Mouse (Mus musculus) embryonic facial prominence, embryonic 12.5 days (tissue): ENCODE measurements around the gene Foxj2. TPM values are rescaled to one million over a fixed set of nuclear protein-coding genes. Genes with fewer than 3 reads are reported as not detected.

ENCODE experiments used
- ATAC-seq: fragments of 200-750 bp; cut with Nextera tagmentation; 2 replicates; pipeline ENCODE4 v1.8.0; 2017; ENCODE audit not compliant: insufficient number of reproducible peaks, insufficient read depth, low FRiP score, low TSS enrichment
- H3K27ac ChIP-seq: fragments of 300-500 bp; sonication (generic); 2 replicates; pipeline ENCODE4 v1.5.1; 2016; ENCODE audit warnings: mild to moderate bottlenecking
- H3K27me3 ChIP-seq: fragments of 300-500 bp; sonication (generic); 2 replicates; pipeline ENCODE4 v1.6.1; 2016; ENCODE audit warnings: mild to moderate bottlenecking, moderate library complexity
- H3K36me3 ChIP-seq: fragments of 300-500 bp; sonication (generic); 2 replicates; pipeline ENCODE4 v1.6.1; 2016; ENCODE audit warnings: mild to moderate bottlenecking
- H3K4me1 ChIP-seq: fragments of 300-500 bp; sonication (generic); 2 replicates; pipeline ENCODE4 v1.6.1; 2016
- H3K4me2 ChIP-seq: fragments of 300-500 bp; sonication (generic); replicated peaks from 2 replicates; pipeline ENCODE4 v1.6.1; 2016; ENCODE audit warnings: mild to moderate bottlenecking, moderate library complexity
- H3K4me3 ChIP-seq: fragments of 300-500 bp; sonication (generic); 2 replicates; pipeline ENCODE4 v1.5.1; 2016; ENCODE audit warnings: mild to moderate bottlenecking
- H3K9ac ChIP-seq: fragments of 300-500 bp; sonication (generic); 2 replicates; pipeline ENCODE4 v1.6.1; 2016; ENCODE audit warnings: mild to moderate bottlenecking, moderate library complexity
- H3K9me3 ChIP-seq: fragments of 300-500 bp; sonication (generic); 2 replicates; pipeline ENCODE4 v1.6.1; 2016; ENCODE audit warnings: mild to moderate bottlenecking, moderate library complexity
- WGBS: fragments of 180-500 bp; shearing (Covaris S2); methylation state at CpG from one replicate; pipeline ENCODE4 v1.1.7; 2016; 5-methylcytosine and 5-hydroxymethylcytosine counted together
- polyA plus RNA-seq: library from polyadenylated mRNA; unstranded; fragments of >200 nt; fragmentation: Nextera tagmentation; extraction: Ambion mirVana; gene quantifications from 2 replicates; pipeline ENCODE4 v1.2.1, GENCODE M21; 2016

Gene Foxj2
- polyA plus RNA-seq, 1 experiment from 2014 or later = 6.7 TPM

DNA sequence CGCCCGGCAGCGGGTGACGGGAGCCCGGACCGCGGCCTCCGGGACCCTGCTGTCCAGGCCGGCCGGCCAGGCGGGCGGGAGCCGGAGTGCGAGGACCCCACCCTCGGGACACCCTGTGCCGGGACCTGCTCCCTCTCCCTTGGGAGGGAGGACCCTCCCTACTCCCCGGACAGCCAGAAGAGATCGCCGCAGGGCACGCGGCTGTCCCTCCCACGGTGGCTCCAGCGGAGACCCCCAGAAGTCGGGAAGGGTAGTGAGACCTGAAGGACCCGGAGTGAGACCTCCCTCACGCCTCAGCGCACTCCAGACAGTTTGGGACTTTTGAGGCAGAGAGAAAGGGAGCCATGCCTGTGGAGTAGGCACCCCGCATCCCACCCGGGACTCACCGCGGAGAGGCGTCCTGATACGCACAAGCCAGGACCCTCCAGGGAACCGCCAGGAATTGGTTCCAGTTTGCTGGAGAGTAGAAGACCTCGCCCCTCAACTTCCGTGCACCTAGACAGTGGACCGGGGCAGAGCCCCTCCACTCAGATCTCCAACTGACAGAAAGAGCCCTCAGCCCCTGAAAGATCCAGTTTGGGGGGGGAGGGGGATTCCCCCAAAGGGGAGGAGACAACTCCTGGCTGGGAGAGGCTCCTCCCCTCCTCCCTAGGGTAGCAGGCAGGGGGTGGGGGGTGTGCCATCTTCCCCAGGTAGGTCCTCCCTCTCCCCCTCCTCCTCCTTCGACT lies 521 bp downstream of the Foxj2 start:
- H3K4me3 ChIP-seq = peak overlapping the region; percentile 82
- H3K4me2 ChIP-seq = peak overlapping the region; percentile 86
- under 1% methylated on average over 33 of the region's 38 CpGs for WGBS
- no peaks in the 10 kb centered on the region for H3K27me3 ChIP-seq
- H3K27ac ChIP-seq = peak overlapping the region; percentile 69
- H3K36me3 ChIP-seq = 0 out of 2 replicates have a peak, but pooled peaks cover 2% of the 10 kb centered on the region
- peak; percentile 69 for ATAC-seq
- peaks cover 15% of the 10 kb centered on the region for H3K4me1 ChIP-seq
- peak overlapping the region; percentile 92 for H3K9ac ChIP-seq
- no peaks in the 10 kb centered on the region for H3K9me3 ChIP-seq

DNA sequence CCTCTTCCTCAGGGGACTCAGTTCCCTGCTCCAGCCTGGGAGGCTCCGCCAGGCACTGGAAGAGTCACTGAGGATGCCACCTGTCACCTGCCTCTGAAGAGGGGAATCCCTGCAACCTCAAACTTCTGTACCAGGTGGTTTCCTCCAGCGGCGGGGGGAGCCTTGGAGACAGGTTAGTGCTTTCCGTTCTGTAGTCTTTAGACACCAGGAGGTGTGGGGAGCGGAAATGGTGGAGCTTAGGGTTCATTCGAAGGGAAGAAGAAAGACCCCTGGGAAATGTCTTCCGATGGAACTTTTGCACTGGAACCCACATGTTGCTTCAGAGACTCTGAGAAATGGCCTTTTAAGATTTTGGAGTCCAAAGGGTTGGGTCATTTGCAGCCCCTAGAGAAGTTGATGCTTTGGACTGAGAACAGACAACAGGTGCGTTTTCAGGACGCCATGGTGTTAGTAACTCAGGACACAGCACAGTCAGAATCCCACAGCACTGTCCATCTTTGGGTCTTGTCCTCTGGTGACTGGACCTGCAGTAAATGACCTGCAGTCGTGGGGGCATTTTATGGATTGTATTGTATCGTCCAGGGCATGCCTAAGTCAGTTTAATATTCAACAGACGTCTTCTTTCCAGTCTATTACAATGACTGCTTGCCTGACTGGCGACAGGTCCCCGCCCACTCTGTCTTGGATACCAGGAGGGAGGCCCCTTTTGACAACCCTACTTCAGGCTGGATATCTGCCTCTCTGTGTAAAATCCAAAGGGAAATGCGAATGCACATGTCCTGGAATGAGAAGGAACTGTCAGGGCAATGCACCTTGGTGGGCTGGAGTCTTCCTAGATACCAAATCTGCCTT lies 1.3 kb downstream of the Foxj2 start:
- Histone ChIP-seq H3K4me2 (peak overlapping the region; percentile 86), H3K4me3 (peak overlapping the region; percentile 82), H3K27me3 (no peaks in the 10 kb centered on the region), H3K9ac (peak overlapping the region; percentile 92), H3K36me3 (0 out of 2 replicates have a peak, but pooled peaks cover 2% of the 10 kb centered on the region), H3K9me3 (no peaks in the 10 kb centered on the region), H3K4me1 (peaks cover 22% of the 10 kb centered on the region), H3K27ac (no peak overlapping the region)
- WGBS = 36% methylated on average over 15 of the region's 15 CpGs
- no peak; the same call in 1 of the 2 replicates for ATAC-seq

DNA sequence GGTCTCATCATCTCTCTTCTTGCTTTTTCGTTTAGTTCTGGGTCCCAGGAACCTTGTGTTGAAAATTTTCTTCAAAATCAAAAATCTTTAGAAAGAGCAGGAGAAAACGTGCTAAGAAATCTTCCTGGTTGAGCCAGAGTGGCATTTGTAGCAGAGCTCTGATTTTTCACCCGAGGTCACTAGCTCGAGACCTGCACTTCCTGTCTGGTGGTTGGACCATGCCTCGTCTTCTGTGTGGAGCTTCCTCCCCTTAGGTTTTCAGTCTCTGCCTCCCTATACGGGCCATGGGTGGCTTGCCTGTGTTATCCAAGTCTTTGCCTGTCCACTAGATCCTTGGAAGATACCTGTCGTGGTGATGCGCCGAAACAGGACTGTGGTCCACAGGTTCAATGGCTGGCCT lies 2.1 kb downstream of the Foxj2 start:
- no peak overlapping the region for H3K9ac ChIP-seq
- H3K9me3 ChIP-seq = no peaks in the 10 kb centered on the region
- 0 out of 2 replicates have a peak, but pooled peaks cover 2% of the 10 kb centered on the region for H3K36me3 ChIP-seq
- no peak overlapping the region for H3K4me3 ChIP-seq
- no peaks in the 10 kb centered on the region for H3K27me3 ChIP-seq
- no peak overlapping the region for H3K27ac ChIP-seq
- H3K4me2 ChIP-seq = no peak overlapping the region
- WGBS = 66% methylated on average over 9 of the region's 9 CpGs
- ATAC-seq = no peak
- H3K4me1 ChIP-seq = peaks cover 28% of the 10 kb centered on the region

DNA sequence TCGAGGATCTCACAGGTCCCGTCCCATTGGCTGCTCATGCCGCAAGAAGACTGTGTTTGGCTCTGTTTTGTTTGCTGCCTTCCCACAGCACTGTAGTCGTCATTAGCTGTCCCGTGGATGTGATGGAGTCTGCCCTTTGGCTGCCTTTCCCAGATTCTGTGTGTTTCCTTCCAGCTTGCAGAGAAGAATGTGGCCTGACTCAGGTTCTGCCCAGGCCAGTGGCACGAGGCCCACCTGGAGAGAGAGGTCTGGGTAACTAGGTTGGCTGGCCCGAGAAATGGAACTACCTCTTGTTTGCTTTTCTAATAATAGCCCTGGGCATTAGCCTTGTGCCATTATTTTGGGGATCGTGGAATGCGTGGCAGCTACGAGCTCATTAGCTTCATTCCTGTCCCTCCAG lies 4.4 kb downstream of the Foxj2 start:
- Histone ChIP-seq H3K4me2 (no peak overlapping the region), H3K36me3 (0 out of 2 replicates have a peak, but pooled peaks cover 9% of the 10 kb centered on the region), H3K9ac (no peak overlapping the region), H3K27ac (no peak overlapping the region), H3K9me3 (no peaks in the 10 kb centered on the region), H3K4me3 (no peak overlapping the region), H3K27me3 (no peaks in the 10 kb centered on the region), H3K4me1 (peaks cover 28% of the 10 kb centered on the region)
- WGBS = 59% methylated on average over 10 of the region's 10 CpGs
- no peak for ATAC-seq

DNA sequence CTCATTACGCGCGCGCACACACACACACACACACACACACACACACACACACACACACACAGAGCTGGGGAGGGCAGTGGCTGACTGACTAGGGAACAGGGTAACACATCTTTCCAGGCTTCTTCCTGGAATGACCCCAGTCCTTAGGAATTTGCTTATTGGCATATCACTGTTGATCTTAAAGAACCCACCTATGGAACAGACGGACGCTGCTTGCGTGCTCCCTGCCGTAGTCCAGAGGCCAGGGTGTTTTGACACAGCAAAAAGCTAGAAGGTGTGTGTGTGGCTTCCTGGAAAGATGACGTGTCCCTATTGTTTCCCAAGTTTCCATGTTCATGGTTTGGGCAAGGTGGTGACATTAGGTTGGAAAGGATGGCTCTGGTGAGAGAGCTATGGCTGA lies 5.5 kb downstream of the Foxj2 start:
- H3K4me1 ChIP-seq = peaks cover 28% of the 10 kb centered on the region
- 94% methylated on average over 9 of the region's 9 CpGs for WGBS
- H3K27ac ChIP-seq = no peak overlapping the region

DNA sequence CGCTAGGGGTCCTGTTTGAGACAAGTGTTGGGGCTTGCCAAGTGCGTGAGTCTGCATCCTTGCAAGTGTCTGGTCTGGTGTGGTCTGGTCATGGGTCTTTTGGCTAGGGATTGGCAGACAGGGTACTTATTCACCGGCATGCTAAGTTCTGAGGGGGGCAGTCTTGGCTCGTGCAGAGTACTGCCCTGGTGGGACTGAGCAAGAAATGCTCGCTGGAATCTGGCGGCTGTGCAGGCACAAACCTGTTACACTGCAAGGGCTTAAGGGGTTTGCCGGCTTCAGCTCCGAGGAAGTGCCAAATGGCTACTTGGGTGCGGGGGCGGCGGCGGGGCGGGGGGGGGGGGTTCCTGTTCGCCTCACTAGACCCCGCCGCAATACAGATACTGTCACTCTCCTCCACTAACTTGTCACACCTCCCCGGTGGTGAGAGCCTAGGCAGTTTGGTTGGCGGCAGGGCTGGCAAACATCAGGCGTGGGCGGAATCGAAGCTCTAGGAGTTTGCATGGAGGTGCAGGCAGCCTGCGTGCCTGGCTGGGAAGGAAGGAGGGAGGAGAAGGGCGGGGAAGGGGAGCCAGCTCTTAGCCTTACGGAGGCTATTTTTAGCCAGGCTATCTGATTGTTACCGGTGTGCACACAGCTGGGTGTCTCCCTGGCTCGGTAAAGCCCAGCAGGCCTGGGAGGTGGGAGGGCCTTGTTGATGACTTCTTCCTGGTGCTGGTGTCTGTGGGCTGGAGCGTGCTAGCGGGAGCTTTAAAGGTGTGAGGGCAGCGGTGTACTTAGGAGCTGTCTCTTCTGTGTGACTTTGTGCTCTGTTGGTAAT lies 6.4 kb downstream of the Foxj2 start:
- Histone ChIP-seq H3K9me3 (no peaks in the 10 kb centered on the region), H3K27ac (peak overlapping the region; percentile 50; the same call in 1 of the 2 replicates), H3K9ac (peak overlapping the region; percentile 44), H3K36me3 (0 out of 2 replicates have a peak, but pooled peaks cover 13% of the 10 kb centered on the region), H3K4me3 (peak overlapping the region; percentile 41), H3K27me3 (no peaks in the 10 kb centered on the region), H3K4me1 (peaks cover 21% of the 10 kb centered on the region), H3K4me2 (peak overlapping the region; percentile 68)
- ATAC-seq = peak; percentile 65
- WGBS = 4% methylated on average over 29 of the region's 29 CpGs

More for the DNA sequence above, 5.5 kb downstream of the Foxj2 start:
- H3K27me3 ChIP-seq = no peaks in the 10 kb centered on the region
- ATAC-seq = no peak
- H3K4me3 ChIP-seq = no peak overlapping the region
- no peaks in the 10 kb centered on the region for H3K9me3 ChIP-seq
- H3K9ac ChIP-seq = no peak overlapping the region
- H3K4me2 ChIP-seq = no peak overlapping the region
- 0 out of 2 replicates have a peak, but pooled peaks cover 13% of the 10 kb centered on the region for H3K36me3 ChIP-seq

DNA sequence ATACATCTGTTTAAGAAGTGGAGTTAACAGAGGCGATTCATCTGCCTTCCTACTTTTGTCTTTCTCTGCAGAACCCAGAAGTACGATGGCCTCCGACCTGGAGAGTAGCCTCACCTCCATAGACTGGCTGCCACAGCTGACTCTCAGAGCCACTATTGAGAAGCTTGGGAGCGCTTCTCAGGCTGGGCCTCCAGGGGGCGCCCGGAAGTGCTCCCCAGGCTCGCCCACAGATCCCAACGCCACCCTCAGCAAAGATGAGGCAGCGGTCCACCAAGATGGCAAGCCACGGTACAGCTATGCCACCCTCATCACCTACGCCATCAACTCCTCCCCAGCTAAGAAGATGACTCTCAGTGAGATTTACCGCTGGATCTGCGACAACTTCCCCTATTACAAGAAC lies 8.4 kb downstream of the Foxj2 start:
- Histone ChIP-seq H3K4me3 (no peak overlapping the region), H3K27ac (no peak overlapping the region), H3K4me2 (no peak overlapping the region), H3K9me3 (no peaks in the 10 kb centered on the region), H3K27me3 (no peaks in the 10 kb centered on the region), H3K9ac (no peak overlapping the region), H3K36me3 (peaks cover 21% of the 10 kb centered on the region), H3K4me1 (peaks cover 13% of the 10 kb centered on the region)
- no peak for ATAC-seq
- WGBS = 40% methylated on average over 13 of the region's 13 CpGs

DNA sequence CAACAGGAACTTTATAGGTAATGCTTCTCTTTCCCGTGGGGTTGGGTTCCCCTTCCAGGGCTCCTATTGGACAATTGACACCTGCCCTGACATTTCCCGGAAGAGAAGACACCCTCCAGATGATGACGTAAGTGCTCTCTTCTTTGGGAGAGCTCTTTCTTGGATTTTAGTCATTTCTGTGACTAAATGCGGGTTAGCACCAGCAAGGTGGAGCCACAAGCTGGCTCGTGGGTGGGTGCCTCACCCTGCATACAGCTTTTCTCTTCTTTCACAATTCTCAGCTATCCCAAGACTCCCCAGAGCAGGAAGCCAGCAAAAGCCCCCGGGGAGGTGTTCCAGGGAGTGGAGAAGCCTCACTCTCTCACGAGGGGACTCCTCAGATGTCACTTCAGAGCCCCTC lies 13.2 kb downstream of the Foxj2 start:
- Histone ChIP-seq H3K27ac (no peak overlapping the region), H3K27me3 (no peaks in the 10 kb centered on the region), H3K4me1 (no peaks in the 10 kb centered on the region), H3K9me3 (no peaks in the 10 kb centered on the region), H3K4me3 (no peak overlapping the region), H3K9ac (no peak overlapping the region), H3K36me3 (peaks cover 63% of the 10 kb centered on the region), H3K4me2 (no peak overlapping the region)
- WGBS = 86% methylated on average over 7 of the region's 7 CpGs
- ATAC-seq = no peak

DNA sequence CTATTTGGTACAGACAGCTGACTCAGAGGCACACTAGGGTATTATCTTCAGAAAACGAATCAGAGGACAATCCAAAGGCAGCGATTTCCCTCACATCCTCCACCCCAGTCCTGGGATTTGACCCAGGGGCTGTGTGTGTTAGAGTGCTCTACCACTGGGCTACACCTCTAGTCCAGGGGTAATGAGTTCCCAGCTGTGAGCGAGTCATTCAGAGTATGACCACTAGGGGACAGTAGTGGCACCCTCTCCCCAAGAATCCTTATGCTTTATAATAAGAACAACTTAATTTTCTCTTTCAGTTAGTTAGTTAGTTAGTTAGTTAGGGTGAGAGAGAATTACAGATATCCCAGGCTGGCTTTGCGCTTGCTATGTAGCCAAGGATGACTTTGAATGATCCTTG lies 14.7 kb downstream of the Foxj2 start:
- no peak overlapping the region for H3K9ac ChIP-seq
- no peak for ATAC-seq
- 67% methylated on average over 4 of the region's 4 CpGs for WGBS
- H3K27ac ChIP-seq = no peak overlapping the region
- H3K27me3 ChIP-seq = no peaks in the 10 kb centered on the region
- peaks cover 64% of the 10 kb centered on the region for H3K36me3 ChIP-seq
- no peak overlapping the region for H3K4me2 ChIP-seq
- no peak overlapping the region for H3K4me3 ChIP-seq
- no peaks in the 10 kb centered on the region for H3K9me3 ChIP-seq
- no peaks in the 10 kb centered on the region for H3K4me1 ChIP-seq

DNA sequence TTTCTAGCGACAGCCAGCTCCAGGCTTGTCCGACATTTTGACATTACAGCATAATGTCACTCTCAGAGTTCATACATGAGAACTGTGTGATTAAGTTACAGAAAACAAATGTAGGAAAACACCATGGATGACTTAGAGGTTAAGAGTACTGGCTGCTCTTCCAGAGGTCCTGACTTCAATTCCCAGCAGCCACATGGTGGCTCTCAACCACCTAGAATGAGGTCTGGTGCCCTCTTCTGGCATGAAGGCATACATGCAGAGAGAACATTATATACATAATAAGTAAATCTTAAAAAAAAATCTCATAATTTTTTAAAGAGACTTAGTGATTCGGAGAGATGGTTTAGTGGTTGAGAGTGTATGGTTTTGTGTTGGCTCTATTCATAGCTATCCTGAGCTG lies 17.3 kb downstream of the Foxj2 start:
- Histone ChIP-seq H3K9me3 (no peaks in the 10 kb centered on the region), H3K36me3 (peaks cover 87% of the 10 kb centered on the region), H3K27ac (no peak overlapping the region), H3K9ac (no peak overlapping the region), H3K4me1 (no peaks in the 10 kb centered on the region), H3K4me3 (no peak overlapping the region), H3K27me3 (no peaks in the 10 kb centered on the region), H3K4me2 (no peak overlapping the region)
- no peak for ATAC-seq
- 92% methylated on average over 3 of the region's 3 CpGs for WGBS

DNA sequence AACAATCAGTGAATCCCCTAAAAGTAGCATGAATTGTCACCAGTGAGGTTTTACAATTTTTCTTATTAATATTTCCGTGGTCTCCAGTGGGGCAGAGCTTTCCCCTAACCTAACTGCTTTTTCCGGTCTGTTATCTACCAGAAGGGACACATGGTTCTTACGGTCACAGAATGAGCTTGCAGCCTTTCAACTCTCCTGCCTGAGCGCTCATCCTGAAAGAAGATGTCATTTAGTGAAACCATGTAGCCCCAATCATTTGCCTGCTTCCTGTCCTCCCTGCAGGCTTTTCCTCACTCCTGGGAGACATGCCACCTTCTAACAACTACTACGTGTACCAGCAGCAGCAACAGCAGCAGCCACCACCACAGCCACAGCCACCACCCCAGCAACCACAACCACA lies 17.8 kb downstream of the Foxj2 start:
- no peaks in the 10 kb centered on the region for H3K9me3 ChIP-seq
- no peaks in the 10 kb centered on the region for H3K27me3 ChIP-seq
- no peaks in the 10 kb centered on the region for H3K4me1 ChIP-seq
- no peak overlapping the region for H3K4me2 ChIP-seq
- 94% methylated on average over 5 of the region's 5 CpGs for WGBS
- H3K9ac ChIP-seq = no peak overlapping the region
- H3K36me3 ChIP-seq = peaks cover 83% of the 10 kb centered on the region
- H3K27ac ChIP-seq = no peak overlapping the region
- no peak for ATAC-seq
- H3K4me3 ChIP-seq = no peak overlapping the region
